Mouse (Mus musculus): ENCODE measurements around the gene Evc2. TPM values are rescaled to one million over a fixed set of nuclear protein-coding genes. Genes with fewer than 3 reads are reported as not detected.

Gene Evc2
- polyA plus RNA-seq, 1 experiment from 2014 or later = 19.1 TPM

GRCm38 (mm10) chr5:37380641-37381040, 42.3 kb downstream of the Evc2 start:
- H3K4me1 ChIP-seq (replicated peaks; ENCODE audit: control insufficient read depth, insufficient read depth, low read length) = no peaks in the 10 kb centered on the region
- DNase-seq (ENCODE audit: low spot score) = peak; percentile 10
- H3K4me2 ChIP-seq (ENCODE audit: low read depth, low read length, severe bottlenecking) = no peak overlapping the region
- H3K4me3 ChIP-seq (ENCODE audit: low read depth, low read length) = no peak overlapping the region
- H3K27me3 ChIP-seq (ENCODE audit: control insufficient read depth, insufficient read depth, low read length) = no peaks in the 10 kb centered on the region
- 88% methylated on average over 4 of the region's 4 CpGs for WGBS
- no peak overlapping the region for H3K27ac ChIP-seq (ENCODE audit: low read depth, low read length)
- H3K9me3 ChIP-seq (ENCODE audit: control insufficient read depth, low read length) = no peaks in the 10 kb centered on the region
- H3K9ac ChIP-seq (ENCODE audit: low read length) = no peak overlapping the region
- no peak for ATAC-seq (replicated peaks; ENCODE audit: low FRiP score)
- H3K36me3 ChIP-seq (ENCODE audit: control insufficient read depth, insufficient read depth, low read length) = no peaks in the 10 kb centered on the region; the same call in 1 of the 2 replicates

- no peak overlapping the region for H3K27ac ChIP-seq (ENCODE audit: low read depth, low read length)
- H3K9ac ChIP-seq (ENCODE audit: low read length) = no peak overlapping the region
- WGBS = 85% methylated on average over 3 of the region's 3 CpGs
- H3K9me3 ChIP-seq (ENCODE audit: control insufficient read depth, low read length) = no peaks in the 10 kb centered on the region
- H3K4me1 ChIP-seq (replicated peaks; ENCODE audit: control insufficient read depth, insufficient read depth, low read length) = no peaks in the 10 kb centered on the region
- H3K36me3 ChIP-seq (ENCODE audit: control insufficient read depth, insufficient read depth, low read length) = no peaks in the 10 kb centered on the region; the same call in 1 of the 2 replicates
- ATAC-seq (replicated peaks; ENCODE audit: low FRiP score) (no peak), DNase-seq (ENCODE audit: low spot score) (peak; percentile 58)
- H3K4me2 ChIP-seq (ENCODE audit: low read depth, low read length, severe bottlenecking) = no peak overlapping the region
- no peaks in the 10 kb centered on the region for H3K27me3 ChIP-seq (ENCODE audit: control insufficient read depth, insufficient read depth, low read length)
- no peak overlapping the region for H3K4me3 ChIP-seq (ENCODE audit: low read depth, low read length)
Observed at GRCm38 (mm10) chr5:37383570-37383969, 45.3 kb downstream of the Evc2 start.

GRCm38 (mm10) chr5:37388646-37389045, 50.3 kb downstream of the Evc2 start:
- Histone ChIP-seq H3K36me3 (ENCODE audit: control insufficient read depth, insufficient read depth, low read length) (no peaks in the 10 kb centered on the region; the same call in 1 of the 2 replicates), H3K4me2 (ENCODE audit: low read depth, low read length, severe bottlenecking) (no peak overlapping the region), H3K9ac (ENCODE audit: low read length) (no peak overlapping the region), H3K4me3 (ENCODE audit: low read depth, low read length) (no peak overlapping the region), H3K27ac (ENCODE audit: low read depth, low read length) (no peak overlapping the region), H3K27me3 (ENCODE audit: control insufficient read depth, insufficient read depth, low read length) (no peaks in the 10 kb centered on the region), H3K9me3 (ENCODE audit: control insufficient read depth, low read length) (no peaks in the 10 kb centered on the region), H3K4me1 (replicated peaks; ENCODE audit: control insufficient read depth, insufficient read depth, low read length) (no peaks in the 10 kb centered on the region)
- ATAC-seq (replicated peaks; ENCODE audit: low FRiP score) (no peak), DNase-seq (ENCODE audit: low spot score) (peak; percentile 15)
- WGBS = 95% methylated on average over 3 of the region's 3 CpGs

GRCm38 (mm10) chr5:37389808-37390495, 51.7 kb downstream of the Evc2 start:
- whole genome bisulfite sequencing = 81% methylated on average over 13 of the region's 13 CpGs
- Histone ChIP-seq H3K9me3 (ENCODE audit: control insufficient read depth, low read length) (no peaks in the 10 kb centered on the region), H3K4me2 (ENCODE audit: low read depth, low read length, severe bottlenecking) (no peak overlapping the region), H3K27ac (ENCODE audit: low read depth, low read length) (no peak overlapping the region), H3K4me3 (ENCODE audit: low read depth, low read length) (no peak overlapping the region), H3K36me3 (ENCODE audit: control insufficient read depth, insufficient read depth, low read length) (no peaks in the 10 kb centered on the region), H3K27me3 (ENCODE audit: control insufficient read depth, insufficient read depth, low read length) (no peaks in the 10 kb centered on the region), H3K4me1 (replicated peaks; ENCODE audit: control insufficient read depth, insufficient read depth, low read length) (no peaks in the 10 kb centered on the region), H3K9ac (ENCODE audit: low read length) (no peak overlapping the region)
- no peak for ATAC-seq (replicated peaks; ENCODE audit: low FRiP score)
- DNase-seq (ENCODE audit: low spot score) = peak; percentile 45

GRCm38 (mm10) chr5:37390923-37391322, 52.6 kb downstream of the Evc2 start:
- 91% methylated on average over 10 of the region's 10 CpGs for WGBS
- Histone ChIP-seq H3K4me1 (replicated peaks; ENCODE audit: control insufficient read depth, insufficient read depth, low read length) (no peaks in the 10 kb centered on the region), H3K27me3 (ENCODE audit: control insufficient read depth, insufficient read depth, low read length) (no peaks in the 10 kb centered on the region), H3K36me3 (ENCODE audit: control insufficient read depth, insufficient read depth, low read length) (no peaks in the 10 kb centered on the region), H3K4me3 (ENCODE audit: low read depth, low read length) (no peak overlapping the region), H3K4me2 (ENCODE audit: low read depth, low read length, severe bottlenecking) (no peak overlapping the region), H3K9me3 (ENCODE audit: control insufficient read depth, low read length) (no peaks in the 10 kb centered on the region), H3K27ac (ENCODE audit: low read depth, low read length) (no peak overlapping the region), H3K9ac (ENCODE audit: low read length) (no peak overlapping the region)
- DNase-seq (ENCODE audit: low spot score) = no peak
- no peak for ATAC-seq (replicated peaks; ENCODE audit: low FRiP score)

GRCm38 (mm10) chr5:37391901-37392300, 53.6 kb downstream of the Evc2 start:
- Histone ChIP-seq H3K27me3 (ENCODE audit: control insufficient read depth, insufficient read depth, low read length) (no peaks in the 10 kb centered on the region), H3K4me2 (ENCODE audit: low read depth, low read length, severe bottlenecking) (no peak overlapping the region), H3K27ac (ENCODE audit: low read depth, low read length) (no peak overlapping the region), H3K9me3 (ENCODE audit: control insufficient read depth, low read length) (no peaks in the 10 kb centered on the region), H3K4me1 (replicated peaks; ENCODE audit: control insufficient read depth, insufficient read depth, low read length) (no peaks in the 10 kb centered on the region), H3K9ac (ENCODE audit: low read length) (no peak overlapping the region), H3K36me3 (ENCODE audit: control insufficient read depth, insufficient read depth, low read length) (no peaks in the 10 kb centered on the region), H3K4me3 (ENCODE audit: low read depth, low read length) (no peak overlapping the region)
- no peak for DNase-seq (ENCODE audit: low spot score)
- ATAC-seq (replicated peaks; ENCODE audit: low FRiP score) = no peak
- 91% methylated on average over 10 of the region's 10 CpGs for WGBS

GRCm38 (mm10) chr5:37395172-37396030, 57.1 kb downstream of the Evc2 start:
- WGBS = 79% methylated on average over 22 of the region's 22 CpGs
- ATAC-seq (replicated peaks; ENCODE audit: low FRiP score) = no peak; the same call in 1 of the 2 replicates
- peaks cover 3% of the 10 kb centered on the region; the same call in 1 of the 2 replicates for H3K36me3 ChIP-seq (ENCODE audit: control insufficient read depth, insufficient read depth, low read length)
- no peaks in the 10 kb centered on the region for H3K27me3 ChIP-seq (ENCODE audit: control insufficient read depth, insufficient read depth, low read length)
- no peak overlapping the region for H3K27ac ChIP-seq (ENCODE audit: low read depth, low read length)
- H3K9ac ChIP-seq (ENCODE audit: low read length) = no peak overlapping the region
- no peaks in the 10 kb centered on the region; the same call in 1 of the 2 replicates for H3K9me3 ChIP-seq (ENCODE audit: control insufficient read depth, low read length)
- DNase-seq (ENCODE audit: low spot score) = peak; percentile 37
- no peaks in the 10 kb centered on the region for H3K4me1 ChIP-seq (replicated peaks; ENCODE audit: control insufficient read depth, insufficient read depth, low read length)
- H3K4me2 ChIP-seq (ENCODE audit: low read depth, low read length, severe bottlenecking) = no peak overlapping the region
- H3K4me3 ChIP-seq (ENCODE audit: low read depth, low read length) = no peak overlapping the region

- no peak overlapping the region for H3K4me2 ChIP-seq (ENCODE audit: low read depth, low read length, severe bottlenecking)
- H3K4me3 ChIP-seq (ENCODE audit: low read depth, low read length) = no peak overlapping the region
- H3K9me3 ChIP-seq (ENCODE audit: control insufficient read depth, low read length) = no peaks in the 10 kb centered on the region
- 91% methylated on average over 6 of the region's 6 CpGs for WGBS
- ATAC-seq (replicated peaks; ENCODE audit: low FRiP score) (no peak), DNase-seq (ENCODE audit: low spot score) (no peak)
- H3K4me1 ChIP-seq (replicated peaks; ENCODE audit: control insufficient read depth, insufficient read depth, low read length) = no peaks in the 10 kb centered on the region
- no peak overlapping the region for H3K27ac ChIP-seq (ENCODE audit: low read depth, low read length)
- H3K9ac ChIP-seq (ENCODE audit: low read length) = no peak overlapping the region
- H3K36me3 ChIP-seq (ENCODE audit: control insufficient read depth, insufficient read depth, low read length) = no peaks in the 10 kb centered on the region; the same call in 1 of the 2 replicates
- H3K27me3 ChIP-seq (ENCODE audit: control insufficient read depth, insufficient read depth, low read length) = no peaks in the 10 kb centered on the region
Observed at GRCm38 (mm10) chr5:37419028-37419427, 80.7 kb downstream of the Evc2 start.
